Mouse (Mus musculus): ENCODE data around the gene Vegfb. TPM values are rescaled to one million over a fixed set of nuclear protein-coding genes. Genes with fewer than 3 reads are reported as not detected.

Vegfb gene
- 10 to 100 TPM in 8 of 26 experiments, 1 to 10 TPM in 18; 1.6 to 28.5 (median 6.5) TPM for total RNA-seq (2018; cell fraction: chromatin; rRNA removed)
- 100 to 1,000 TPM in 4 of 26 experiments, 10 to 100 TPM in 22; 33.0 to 110 (median 58.7) TPM for total RNA-seq (2018; cell fraction: cytosol; rRNA removed)
- total RNA-seq (2018; cell fraction: nucleus; rRNA removed): 10 to 100 TPM in 22 of 26 experiments, 1 to 10 TPM in 4; 8.1 to 47.9 (median 16.1) TPM
- polyA plus RNA-seq (2018): 34.5 to 91.1 TPM (median 72.1 TPM) in 3 replicates

DNA sequence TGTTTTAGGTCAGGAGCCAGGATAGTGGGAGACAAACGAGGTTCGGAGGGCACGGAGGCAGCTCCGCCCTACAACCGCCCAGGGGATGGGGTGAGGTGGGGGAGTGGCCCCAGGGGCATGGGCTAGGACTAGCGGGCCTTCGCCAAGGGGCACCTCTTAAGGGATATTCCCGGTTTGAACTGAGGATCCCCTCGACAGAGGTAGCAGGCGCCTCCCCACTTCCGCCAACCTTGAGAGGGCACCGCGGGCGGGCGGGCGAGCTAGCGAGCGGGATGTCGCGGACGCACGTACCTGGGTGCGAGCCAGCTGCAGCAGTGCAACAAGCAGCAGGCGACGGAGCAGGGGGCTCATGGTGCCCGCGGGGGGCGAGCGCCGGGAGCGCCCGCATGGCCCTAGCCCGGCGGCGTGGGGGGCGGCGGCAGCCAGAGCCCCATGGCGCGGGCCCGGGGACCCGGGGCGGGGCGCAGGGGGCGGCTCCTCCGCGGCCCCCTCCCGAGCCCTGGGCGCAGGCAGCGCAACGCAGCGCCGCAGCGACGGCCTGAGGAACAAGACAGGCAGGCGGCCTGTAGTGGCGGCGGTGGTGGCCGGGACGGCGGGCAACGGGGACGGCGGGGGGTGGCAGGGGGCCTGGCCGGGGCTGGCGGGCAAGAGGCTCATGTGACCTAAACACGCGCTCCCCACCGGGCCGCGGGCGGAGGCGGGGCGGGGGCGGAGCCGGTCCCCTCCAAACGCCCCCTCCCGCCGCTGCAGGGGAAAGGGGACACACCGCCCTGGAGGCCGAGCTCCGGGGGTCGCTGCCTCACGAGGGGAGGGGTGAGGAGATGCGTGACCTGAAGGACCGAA, at the start of gene Vegfb:
Vegfb (minus strand) TSS at position 591 of the 843 bp plus-strand sequence.
- H3K79me2 ChIP-seq (ENCODE audit: inconsistent target): peaks cover 13% of the 10 kb centered on the region
- WGBS (ENCODE audit: missing documents): under 1% methylated on average over 33 of the region's 85 CpGs
- H3K27ac ChIP-seq: peak within 1 kb of the TSS; percentile 55
- peak within 1 kb of the TSS; percentile 60 for H3K4me3 ChIP-seq (ENCODE audit: inconsistent target)
- H3K36me3 ChIP-seq (ENCODE audit: inconsistent target): no peaks in the 10 kb centered on the region

DNA sequence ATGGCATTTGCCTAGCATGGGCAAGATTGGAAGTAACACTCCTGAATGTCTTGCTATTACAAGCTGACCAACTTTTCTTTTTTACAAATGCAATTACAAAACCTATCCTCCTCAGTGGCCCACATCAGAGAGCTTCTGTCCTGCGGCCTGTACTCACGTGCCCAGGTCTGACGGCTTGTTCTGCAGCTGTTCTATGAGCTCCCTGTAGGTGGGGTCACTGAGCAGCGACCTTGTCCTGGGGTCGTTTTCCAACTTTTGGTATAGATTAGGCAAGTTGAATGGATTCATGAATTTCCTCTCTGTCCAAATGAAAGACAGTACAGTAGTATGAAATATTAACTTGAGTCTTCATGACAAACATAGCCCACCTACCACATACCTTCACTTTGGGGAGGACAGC, 46.6 kb upstream of the Vegfb start:
- Histone ChIP-seq H3K36me3 (ENCODE audit: inconsistent target) (peaks cover 45% of the 10 kb centered on the region), H3K27ac (no peak overlapping the region), H3K79me2 (ENCODE audit: inconsistent target) (peaks cover 43% of the 10 kb centered on the region), H3K4me3 (ENCODE audit: inconsistent target) (no peak overlapping the region)
- 93% methylated on average over 5 of the region's 5 CpGs for WGBS (ENCODE audit: missing documents)

DNA sequence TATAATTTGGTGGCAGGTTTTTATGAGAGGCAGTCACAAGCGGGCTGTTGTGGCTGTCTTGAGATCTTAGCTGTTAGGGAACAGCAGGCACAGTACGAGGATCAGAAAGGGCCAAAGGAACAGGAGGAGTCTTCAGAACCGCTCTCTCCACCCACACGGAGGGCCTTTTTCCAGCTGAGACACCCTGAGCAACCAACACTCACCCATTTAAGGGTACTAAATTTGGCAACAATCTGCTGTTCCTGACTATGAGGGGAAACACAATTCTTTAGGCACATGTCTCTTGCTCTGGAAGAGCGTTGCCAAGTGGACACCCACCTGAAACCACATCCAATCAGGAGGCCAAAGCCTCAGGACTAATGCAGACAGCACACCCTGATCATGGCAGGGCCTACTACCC, 42.1 kb upstream of the Vegfb start:
- Histone ChIP-seq H3K27ac (no peak overlapping the region), H3K36me3 (ENCODE audit: inconsistent target) (peaks cover 79% of the 10 kb centered on the region), H3K4me3 (ENCODE audit: inconsistent target) (no peak overlapping the region), H3K79me2 (ENCODE audit: inconsistent target) (no peaks in the 10 kb centered on the region; the same call in 1 of the 2 replicates)
- 97% methylated on average over 5 of the region's 5 CpGs for WGBS (ENCODE audit: missing documents)

DNA sequence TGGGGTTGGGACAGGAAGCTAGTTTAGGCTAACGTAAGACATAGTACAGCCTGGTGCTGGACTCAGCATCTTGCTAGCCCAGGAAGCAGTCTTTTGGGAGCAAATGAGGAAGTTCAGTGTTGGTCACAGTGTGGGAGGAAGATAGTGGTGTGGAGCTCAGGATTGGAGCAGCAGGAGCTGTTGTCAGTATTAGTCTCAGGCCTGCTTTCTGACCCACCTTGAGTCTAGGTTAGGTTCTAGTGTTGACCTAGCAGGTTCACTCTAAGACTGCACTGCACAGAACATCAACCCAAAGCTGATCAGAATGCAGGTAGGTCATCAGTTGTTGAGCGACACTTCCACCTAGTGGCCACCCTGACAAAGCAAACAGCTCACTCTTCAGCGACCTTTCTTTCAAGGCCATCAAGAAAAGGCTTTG, 32.8 kb upstream of the Vegfb start:
- Histone ChIP-seq H3K4me3 (ENCODE audit: inconsistent target) (no peak overlapping the region), H3K36me3 (ENCODE audit: inconsistent target) (peaks cover 54% of the 10 kb centered on the region; the same call in 1 of the 2 replicates), H3K79me2 (ENCODE audit: inconsistent target) (peaks cover 34% of the 10 kb centered on the region), H3K27ac (peak overlapping the region; percentile 100)
- WGBS (ENCODE audit: missing documents): 9% methylated on average over 3 of the region's 3 CpGs

DNA sequence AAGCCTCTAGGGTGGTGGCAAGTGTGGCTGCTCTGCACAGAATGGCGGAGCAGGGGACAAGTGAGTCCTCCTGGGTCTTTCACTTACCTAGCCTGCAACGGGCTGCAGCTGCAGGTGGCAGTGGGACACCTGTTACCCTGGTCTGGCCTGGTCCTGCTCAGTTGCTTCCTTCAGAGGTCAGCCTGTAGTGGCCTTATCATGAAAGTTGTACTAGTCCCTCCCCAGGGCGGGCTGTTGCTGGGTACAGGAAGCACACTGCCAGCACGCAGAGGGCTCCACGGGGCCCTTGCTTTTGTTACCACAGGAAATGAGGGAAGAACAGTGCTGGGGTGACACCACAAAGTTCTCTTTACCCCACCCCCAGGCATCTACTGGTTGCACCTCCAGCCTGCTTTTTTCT, 31.7 kb upstream of the Vegfb start, which contains the start of gene Fermt3:
Fermt3 (minus strand) TSS at position 279 of the 400 bp plus-strand sequence.
- 1% methylated on average over 5 of the region's 5 CpGs for WGBS (ENCODE audit: missing documents)
- peaks cover 45% of the 10 kb centered on the region for H3K79me2 ChIP-seq (ENCODE audit: inconsistent target)
- H3K36me3 ChIP-seq (ENCODE audit: inconsistent target): peaks cover 53% of the 10 kb centered on the region; the same call in 1 of the 2 replicates
- peak within 1 kb of the TSS; percentile 88 for H3K4me3 ChIP-seq (ENCODE audit: inconsistent target)
- peak within 1 kb of the TSS; percentile 100 for H3K27ac ChIP-seq

DNA sequence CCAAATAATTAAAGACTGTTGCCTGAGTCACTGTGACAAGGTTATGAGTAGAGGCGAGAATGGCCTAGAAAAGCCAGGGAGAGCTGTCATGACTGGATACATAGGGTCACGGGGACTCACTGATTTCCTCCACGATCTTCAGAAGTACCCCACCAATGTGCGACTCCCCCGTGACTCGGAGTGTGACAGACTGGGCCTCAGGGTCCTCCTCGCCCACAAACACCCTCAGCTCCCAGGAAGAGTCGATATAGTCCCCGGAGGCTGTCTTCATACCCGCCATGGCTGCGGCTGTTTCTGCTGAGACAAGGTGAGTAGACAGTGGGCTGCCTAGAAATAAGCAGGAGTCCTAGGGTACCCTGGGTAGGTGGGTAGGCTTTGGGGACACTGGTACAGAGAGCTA, 31.1 kb upstream of the Vegfb start:
- Histone ChIP-seq H3K79me2 (ENCODE audit: inconsistent target) (peaks cover 51% of the 10 kb centered on the region), H3K4me3 (ENCODE audit: inconsistent target) (peak overlapping the region; percentile 88), H3K27ac (peak overlapping the region; percentile 100), H3K36me3 (ENCODE audit: inconsistent target) (peaks cover 55% of the 10 kb centered on the region; the same call in 1 of the 2 replicates)
- WGBS (ENCODE audit: missing documents): 3% methylated on average over 11 of the region's 11 CpGs

DNA sequence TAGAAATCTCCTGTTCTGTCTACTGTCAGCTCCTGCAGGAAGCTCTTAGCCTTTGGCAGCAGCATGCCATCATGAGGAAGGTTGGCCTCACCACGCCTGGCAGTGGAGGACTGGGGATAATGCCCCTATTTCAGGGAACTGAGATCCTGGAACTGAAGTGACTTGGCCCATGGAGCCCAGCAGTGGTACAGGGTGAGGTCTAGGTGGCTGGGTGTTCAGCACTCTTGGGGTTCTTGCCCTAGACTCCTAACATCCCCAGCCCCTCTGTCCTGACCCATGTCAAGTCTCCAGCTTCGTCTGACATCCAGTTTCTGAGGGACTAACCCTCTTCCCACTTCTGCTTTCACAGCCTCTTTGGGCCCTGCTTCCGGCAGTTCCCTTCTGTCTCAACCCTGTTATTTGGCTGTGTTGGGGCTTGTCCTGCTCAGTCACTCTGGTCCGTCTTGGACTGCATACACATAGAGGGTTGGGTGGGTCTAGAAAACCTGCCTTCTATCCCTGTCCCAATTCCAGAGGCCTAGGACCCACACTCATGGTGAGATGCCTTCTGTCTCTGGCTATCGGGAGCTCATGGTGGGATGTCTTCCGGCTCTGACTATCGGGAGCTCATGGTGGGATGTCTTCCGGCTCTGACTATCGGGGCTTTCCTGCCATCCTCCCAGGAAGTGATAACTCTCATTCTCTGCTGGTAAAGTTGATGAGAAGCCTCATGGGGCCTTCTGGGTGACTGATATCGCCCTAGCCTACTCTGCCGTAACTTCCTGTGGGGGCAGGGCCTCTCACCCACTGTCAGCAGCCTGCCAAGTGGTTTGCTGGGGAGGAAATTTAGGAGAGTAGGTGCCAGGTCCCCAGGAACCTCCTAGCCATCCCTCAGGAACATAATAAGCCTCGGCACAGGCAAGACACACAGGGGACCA, 30.3 kb upstream of the Vegfb start:
- Histone ChIP-seq H3K27ac (peak overlapping the region; percentile 100), H3K79me2 (ENCODE audit: inconsistent target) (peaks cover 59% of the 10 kb centered on the region), H3K4me3 (ENCODE audit: inconsistent target) (peak overlapping the region; percentile 88), H3K36me3 (ENCODE audit: inconsistent target) (peaks cover 58% of the 10 kb centered on the region)
- 4% methylated on average over 12 of the region's 12 CpGs for WGBS (ENCODE audit: missing documents)

DNA sequence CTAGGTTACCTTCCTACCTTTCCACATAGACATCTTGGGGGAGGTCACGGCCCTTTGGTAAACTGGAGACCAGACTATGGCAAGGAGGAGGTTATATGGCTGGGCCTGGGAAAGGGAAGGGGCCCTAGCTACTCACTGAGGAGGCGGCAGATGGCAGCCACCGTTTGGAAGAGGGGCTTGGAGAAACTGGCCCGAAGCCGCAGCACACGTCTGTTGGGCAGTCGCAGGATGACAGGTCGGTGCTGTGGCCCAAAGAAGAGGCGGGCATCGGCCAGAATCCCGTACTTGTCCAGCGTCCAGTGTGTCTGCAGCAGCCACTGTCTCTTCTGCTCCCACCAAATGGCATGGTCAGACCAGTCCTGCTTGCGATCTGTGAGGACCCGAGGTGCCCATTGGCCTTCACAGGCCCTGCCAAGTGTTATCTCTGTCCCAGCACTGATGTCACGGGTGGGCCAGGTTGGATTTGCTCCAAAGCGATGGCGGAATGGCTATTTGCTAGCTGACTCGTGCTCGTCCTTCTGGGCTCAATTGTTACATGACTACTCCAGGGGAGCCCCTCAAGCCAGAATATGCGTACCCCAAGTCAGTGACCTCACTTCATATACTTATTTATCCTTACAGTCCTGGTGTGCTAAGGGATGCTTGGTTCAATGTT, 27.2 kb upstream of the Vegfb start:
- H3K4me3 ChIP-seq (ENCODE audit: inconsistent target): no peak overlapping the region
- no peak overlapping the region for H3K27ac ChIP-seq
- H3K36me3 ChIP-seq (ENCODE audit: inconsistent target): peaks cover 51% of the 10 kb centered on the region
- 94% methylated on average over 20 of the region's 20 CpGs for WGBS (ENCODE audit: missing documents)
- H3K79me2 ChIP-seq (ENCODE audit: inconsistent target): peaks cover 83% of the 10 kb centered on the region

DNA sequence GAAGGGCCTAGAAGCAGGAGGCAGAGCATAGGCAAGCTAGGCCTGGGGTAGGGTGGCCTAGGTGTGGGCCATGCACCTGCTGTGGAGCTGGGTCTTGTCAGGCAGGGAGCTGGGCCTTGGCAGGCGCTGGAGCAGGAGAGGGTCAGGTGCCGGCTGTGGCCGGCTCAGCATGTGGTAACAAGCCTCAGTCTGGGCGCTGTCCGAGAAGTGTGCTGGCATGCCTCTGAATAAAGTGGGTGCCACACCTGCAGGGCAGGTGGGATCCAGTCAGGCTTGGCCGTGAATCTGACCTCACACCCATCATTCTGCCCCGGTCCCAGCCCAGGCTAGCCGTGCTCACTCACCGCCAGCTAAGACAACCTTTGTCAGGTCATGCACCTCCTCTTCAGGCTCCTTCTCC, 26.5 kb upstream of the Vegfb start:
- Histone ChIP-seq H3K36me3 (ENCODE audit: inconsistent target) (peaks cover 54% of the 10 kb centered on the region), H3K27ac (no peak overlapping the region), H3K79me2 (ENCODE audit: inconsistent target) (peaks cover 83% of the 10 kb centered on the region), H3K4me3 (ENCODE audit: inconsistent target) (no peak overlapping the region)
- WGBS (ENCODE audit: missing documents): 97% methylated on average over 9 of the region's 9 CpGs

DNA sequence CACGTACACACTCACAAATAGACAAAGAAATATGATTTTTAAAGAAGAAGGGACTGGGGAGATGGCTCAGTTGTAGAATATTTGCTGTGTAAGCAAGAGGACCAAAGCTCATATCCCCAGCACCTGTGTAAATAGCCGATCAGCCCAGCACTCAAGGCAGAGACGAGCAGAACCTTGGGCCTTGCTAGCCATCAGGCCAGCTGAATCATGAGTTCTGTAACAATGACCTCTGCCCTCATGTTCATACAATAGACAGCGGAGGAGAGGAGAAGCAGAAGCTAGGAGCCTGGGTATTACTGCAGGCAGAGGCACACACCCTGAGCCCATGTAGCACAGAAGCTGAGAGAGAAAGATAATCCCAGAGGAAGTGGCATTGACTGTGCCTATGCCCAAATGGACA, 25.0 kb upstream of the Vegfb start:
- peaks cover 59% of the 10 kb centered on the region for H3K36me3 ChIP-seq (ENCODE audit: inconsistent target)
- H3K27ac ChIP-seq: no peak overlapping the region
- H3K4me3 ChIP-seq (ENCODE audit: inconsistent target): no peak overlapping the region
- 94% methylated on average over 4 of the region's 4 CpGs for WGBS (ENCODE audit: missing documents)
- H3K79me2 ChIP-seq (ENCODE audit: inconsistent target): peaks cover 85% of the 10 kb centered on the region

DNA sequence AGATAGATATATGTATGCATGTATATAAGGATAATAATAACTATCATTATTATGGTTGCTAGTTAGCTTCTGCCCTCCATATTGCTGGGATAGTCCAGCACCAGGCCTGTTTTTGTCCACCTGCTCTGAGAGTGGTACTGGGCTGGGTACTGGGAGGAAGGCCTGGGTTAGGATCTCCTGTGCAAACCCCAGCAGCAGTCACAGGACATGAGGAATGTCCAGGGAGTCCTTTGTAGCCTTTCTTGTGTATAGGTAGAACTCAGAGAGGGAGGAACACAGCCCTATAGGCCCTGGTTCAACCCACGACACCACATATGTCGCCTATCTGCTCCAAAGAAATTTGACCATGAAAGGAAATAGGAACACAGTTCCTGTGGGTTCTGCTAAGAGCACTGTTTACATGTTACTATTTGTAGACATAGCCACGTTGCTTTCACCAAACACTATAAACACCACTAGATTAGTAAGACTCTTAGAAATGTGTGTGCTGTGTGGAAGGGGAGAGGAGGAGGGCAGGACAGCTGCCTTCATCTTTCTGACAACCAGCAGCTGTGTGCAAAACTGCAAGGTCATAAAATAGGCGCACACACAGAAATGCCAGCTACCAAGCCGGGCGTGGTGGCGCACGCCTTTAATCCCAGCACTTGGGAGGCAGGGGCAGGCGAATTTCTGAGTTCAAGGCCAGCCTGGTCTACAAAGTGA, 19.6 kb upstream of the Vegfb start:
- no peak overlapping the region for H3K4me3 ChIP-seq (ENCODE audit: inconsistent target)
- H3K36me3 ChIP-seq (ENCODE audit: inconsistent target): peaks cover 56% of the 10 kb centered on the region

DNA sequence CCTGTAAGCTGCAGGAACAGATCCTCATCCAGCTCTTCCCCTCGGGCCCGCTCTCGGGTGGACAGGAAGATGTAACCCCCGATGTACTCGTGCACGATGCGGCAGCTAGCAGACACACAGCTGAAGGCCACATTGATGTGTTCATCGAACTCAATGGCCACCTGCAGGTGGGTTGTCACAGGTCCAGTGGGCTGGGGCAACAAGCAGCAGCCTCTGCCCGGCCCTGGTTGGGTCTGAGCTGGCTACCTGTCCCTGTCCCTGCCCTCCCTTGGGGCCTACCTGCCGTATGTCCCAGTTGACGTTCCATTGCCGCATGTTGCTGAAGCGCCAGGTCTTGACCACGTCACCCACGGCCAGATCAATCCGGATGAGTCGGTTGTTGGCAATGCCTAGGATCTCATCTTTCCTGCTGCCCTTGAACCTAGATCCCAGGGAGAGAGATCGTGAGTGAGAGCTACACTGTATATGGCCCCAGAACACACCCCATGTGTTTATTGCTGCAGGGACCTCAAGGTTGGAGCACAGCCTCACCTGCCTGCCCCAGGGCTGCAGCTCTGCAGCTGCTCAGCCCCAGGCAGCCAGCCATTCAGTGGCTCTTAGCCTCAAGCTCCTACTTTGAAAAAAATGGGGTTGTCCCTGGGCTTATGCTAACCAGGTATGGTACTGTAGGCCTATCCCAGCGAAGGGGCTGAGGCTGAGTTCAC, 12.1 kb upstream of the Vegfb start:
- peaks cover 62% of the 10 kb centered on the region for H3K36me3 ChIP-seq (ENCODE audit: inconsistent target)
- H3K27ac ChIP-seq: no peak overlapping the region
- peaks cover 2% of the 10 kb centered on the region; the same call in 1 of the 2 replicates for H3K79me2 ChIP-seq (ENCODE audit: inconsistent target)
- 91% methylated on average over 19 of the region's 19 CpGs for WGBS (ENCODE audit: missing documents)
- no peak overlapping the region for H3K4me3 ChIP-seq (ENCODE audit: inconsistent target)

More for the DNA sequence above, 19.6 kb upstream of the Vegfb start:
- H3K79me2 ChIP-seq (ENCODE audit: inconsistent target): peaks cover 46% of the 10 kb centered on the region; the same call in 1 of the 2 replicates
- H3K27ac ChIP-seq: no peak overlapping the region
- 91% methylated on average over 3 of the region's 9 CpGs for WGBS (ENCODE audit: missing documents)

All from macrophage (primary cell).